Mouse (Mus musculus): ENCODE results near the gene Cacna1s. TPM values are rescaled to one million over a fixed set of nuclear protein-coding genes. Genes with fewer than 3 reads are reported as not detected.

The Cacna1s gene
- polyA plus RNA-seq, 1 experiment from 2014 or later, result 1.2 TPM

GRCm38 (mm10) chr1:136133570-136134240, 81.2 kb downstream of the Cacna1s start:
- WGBS, result 45% methylated on average over 13 of the region's 13 CpGs
- Histone ChIP-seq H3K27me3 (no peaks in the 10 kb centered on the region), H3K27ac (no peak overlapping the region), H3K36me3 (no peaks in the 10 kb centered on the region), H3K4me2 (replicated peaks) (peak overlapping the region; percentile 78), H3K4me3 (peak overlapping the region; percentile 78), H3K4me1 (peaks cover 91% of the 10 kb centered on the region), H3K9ac (peak overlapping the region; percentile 38; the same call in 1 of the 2 replicates), H3K9me3 (no peaks in the 10 kb centered on the region)
- ATAC-seq (ENCODE audit: insufficient number of reproducible peaks, insufficient read depth, low FRiP score, low TSS enrichment), result no peak

DNA sequence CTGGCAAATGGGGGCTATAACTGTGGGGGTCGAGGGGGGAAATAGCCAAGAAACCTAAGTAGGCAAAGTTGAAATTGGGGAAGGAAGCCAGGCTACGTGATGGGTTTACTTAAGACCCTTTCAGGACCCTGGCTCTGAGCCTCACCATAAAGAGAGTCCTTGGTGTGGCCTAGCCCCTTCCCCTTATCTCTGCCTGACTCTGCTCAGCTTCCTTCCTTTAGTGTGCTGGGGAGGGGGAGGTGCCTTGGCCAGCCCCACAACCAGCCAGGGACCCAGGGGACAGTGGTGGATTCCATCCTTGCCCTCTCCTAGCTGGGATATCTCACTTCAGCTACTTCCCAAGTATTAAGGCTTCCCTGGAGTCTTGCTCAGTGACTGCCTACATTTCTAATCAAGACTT, 82.0 kb downstream of the Cacna1s start:
- Histone ChIP-seq H3K36me3 (no peaks in the 10 kb centered on the region), H3K4me2 (replicated peaks) (peak overlapping the region; percentile 78; the same call in 1 of the 2 replicates), H3K4me3 (no peak overlapping the region), H3K4me1 (peaks cover 91% of the 10 kb centered on the region), H3K27me3 (no peaks in the 10 kb centered on the region), H3K9me3 (no peaks in the 10 kb centered on the region), H3K9ac (no peak overlapping the region; the same call in 1 of the 2 replicates), H3K27ac (no peak overlapping the region)
- ATAC-seq (ENCODE audit: insufficient number of reproducible peaks, insufficient read depth, low FRiP score, low TSS enrichment), result no peak
- 60% methylated on average over 2 of the region's 2 CpGs for WGBS

DNA sequence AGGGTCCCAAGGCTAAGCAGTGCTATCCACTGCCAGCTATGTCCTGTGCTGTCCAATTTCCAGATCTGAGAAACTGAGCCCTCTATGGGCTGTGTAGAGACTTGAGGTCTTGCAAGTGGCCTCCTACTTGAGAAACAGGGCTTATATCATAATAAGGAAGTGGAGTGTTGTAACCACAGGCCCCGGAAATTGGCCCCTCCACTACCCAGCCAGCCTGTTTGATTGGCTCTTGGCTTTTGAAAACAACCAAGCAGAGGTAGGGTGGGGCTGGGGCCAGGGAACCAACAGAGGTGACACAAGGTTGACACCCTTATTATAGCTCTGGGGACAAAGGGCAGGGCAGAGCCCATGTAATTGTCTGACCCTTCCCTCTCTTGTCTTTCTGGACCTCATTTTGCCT, 82.5 kb downstream of the Cacna1s start:
- WGBS, result 47% methylated on average over 1 of the region's 1 CpGs
- no peaks in the 10 kb centered on the region for H3K9me3 ChIP-seq
- no peak overlapping the region; the same call in 1 of the 2 replicates for H3K4me2 ChIP-seq (replicated peaks)
- H3K36me3 ChIP-seq, result no peaks in the 10 kb centered on the region
- no peak overlapping the region for H3K4me3 ChIP-seq
- H3K27ac ChIP-seq, result 0 out of 2 replicates have a peak overlapping the region, but pooled peaks have one; percentile 17
- peaks cover 88% of the 10 kb centered on the region for H3K4me1 ChIP-seq
- H3K9ac ChIP-seq, result no peak overlapping the region
- no peak for ATAC-seq (ENCODE audit: insufficient number of reproducible peaks, insufficient read depth, low FRiP score, low TSS enrichment)
- H3K27me3 ChIP-seq, result no peaks in the 10 kb centered on the region

DNA sequence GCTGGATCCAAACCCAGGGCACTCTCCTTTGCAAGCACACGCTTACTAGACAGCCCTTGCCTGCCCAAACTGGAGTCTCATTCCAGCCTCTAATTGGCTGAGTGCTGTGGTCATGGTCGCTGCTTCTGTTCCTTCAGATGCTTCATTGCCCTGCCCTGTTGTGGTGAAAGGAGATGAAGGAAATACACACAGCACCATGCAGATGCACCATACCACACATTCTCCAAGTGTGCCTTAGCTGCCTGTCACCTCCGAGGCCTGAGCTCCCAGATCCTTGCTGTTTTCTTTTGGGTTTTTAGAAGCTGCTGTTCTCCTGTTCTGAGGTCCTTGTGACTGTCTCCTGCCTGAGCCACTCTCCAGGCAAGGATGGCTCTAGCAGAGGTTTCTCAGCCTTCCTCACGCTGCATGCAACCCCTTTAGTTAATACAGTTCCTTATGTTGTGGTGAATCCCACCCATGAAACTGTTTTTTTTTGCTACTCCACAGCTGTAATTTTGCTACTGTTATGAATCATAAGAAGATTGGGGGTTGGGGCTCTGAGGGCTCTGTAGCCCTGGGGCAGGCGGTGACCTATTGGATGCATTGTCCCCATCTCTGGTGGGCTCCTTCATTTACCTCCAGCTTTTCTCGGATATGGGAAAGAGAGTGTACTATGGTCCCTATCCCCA, 83.4 kb downstream of the Cacna1s start:
- WGBS, result 55% methylated on average over 6 of the region's 6 CpGs
- H3K4me3 ChIP-seq, result no peak overlapping the region
- peaks cover 86% of the 10 kb centered on the region for H3K4me1 ChIP-seq
- no peak for ATAC-seq (ENCODE audit: insufficient number of reproducible peaks, insufficient read depth, low FRiP score, low TSS enrichment)
- no peaks in the 10 kb centered on the region for H3K36me3 ChIP-seq
- 0 out of 2 replicates have a peak overlapping the region, but pooled peaks have one; percentile 2 for H3K4me2 ChIP-seq (replicated peaks)
- no peaks in the 10 kb centered on the region for H3K9me3 ChIP-seq
- H3K27ac ChIP-seq, result peak overlapping the region; percentile 70
- H3K27me3 ChIP-seq, result no peaks in the 10 kb centered on the region
- no peak overlapping the region for H3K9ac ChIP-seq

DNA sequence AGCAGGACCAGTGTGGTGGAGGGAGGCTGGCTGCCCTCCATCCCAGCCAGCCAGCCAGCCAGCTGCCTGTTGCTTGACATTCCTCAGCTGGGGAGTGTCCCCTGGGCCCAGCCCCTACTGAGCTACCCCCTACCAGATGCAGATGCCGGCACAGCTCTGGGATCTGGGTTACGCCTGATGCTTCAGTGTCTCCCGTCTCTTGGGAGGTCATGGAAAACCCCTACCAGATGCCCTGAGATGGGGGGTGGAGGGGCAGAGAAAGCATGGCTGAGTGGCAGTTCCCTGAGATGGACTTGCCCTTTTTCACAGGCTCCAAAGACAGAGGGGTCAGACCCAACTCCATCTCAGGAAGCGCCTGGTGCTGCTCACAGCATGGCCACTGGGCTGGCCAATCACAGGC, 84.0 kb downstream of the Cacna1s start:
- Histone ChIP-seq H3K4me3 (no peak overlapping the region), H3K36me3 (no peaks in the 10 kb centered on the region), H3K27me3 (no peaks in the 10 kb centered on the region), H3K4me1 (peaks cover 90% of the 10 kb centered on the region), H3K4me2 (replicated peaks) (0 out of 2 replicates have a peak overlapping the region, but pooled peaks have one; percentile 2), H3K9me3 (no peaks in the 10 kb centered on the region), H3K9ac (no peak overlapping the region), H3K27ac (peak overlapping the region; percentile 70)
- WGBS, result 31% methylated on average over 4 of the region's 4 CpGs
- no peak; the same call in 1 of the 2 replicates for ATAC-seq (ENCODE audit: insufficient number of reproducible peaks, insufficient read depth, low FRiP score, low TSS enrichment)

DNA sequence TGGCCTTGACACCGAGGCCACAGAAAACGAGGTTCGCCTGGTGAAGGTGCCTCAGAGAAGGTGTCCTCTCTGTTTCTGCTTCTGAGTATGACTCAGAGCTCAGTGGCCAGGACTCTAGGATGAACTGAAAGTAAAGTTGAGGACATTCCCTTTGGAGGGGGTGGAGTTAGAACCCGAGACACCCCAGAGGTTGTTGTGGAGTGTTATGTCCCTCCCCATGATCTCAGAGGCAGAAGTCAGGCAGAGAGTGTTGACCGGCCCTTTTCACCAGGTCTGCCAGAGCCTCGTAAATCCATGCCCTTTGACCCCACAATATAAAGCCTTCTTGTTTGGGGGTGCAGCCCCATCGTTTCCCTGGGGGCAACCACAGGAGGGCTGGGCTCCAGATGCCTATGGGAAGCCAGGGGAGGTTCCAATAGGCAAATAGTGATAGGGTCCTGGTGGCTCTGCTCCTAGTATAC, 84.6 kb downstream of the Cacna1s start:
- Histone ChIP-seq H3K27me3 (no peaks in the 10 kb centered on the region), H3K4me1 (peaks cover 92% of the 10 kb centered on the region), H3K4me3 (no peak overlapping the region), H3K9ac (no peak overlapping the region), H3K36me3 (no peaks in the 10 kb centered on the region), H3K9me3 (no peaks in the 10 kb centered on the region), H3K27ac (peak overlapping the region; percentile 70), H3K4me2 (replicated peaks) (peak overlapping the region; percentile 21)
- no peak for ATAC-seq (ENCODE audit: insufficient number of reproducible peaks, insufficient read depth, low FRiP score, low TSS enrichment)
- WGBS, result 19% methylated on average over 7 of the region's 7 CpGs

DNA sequence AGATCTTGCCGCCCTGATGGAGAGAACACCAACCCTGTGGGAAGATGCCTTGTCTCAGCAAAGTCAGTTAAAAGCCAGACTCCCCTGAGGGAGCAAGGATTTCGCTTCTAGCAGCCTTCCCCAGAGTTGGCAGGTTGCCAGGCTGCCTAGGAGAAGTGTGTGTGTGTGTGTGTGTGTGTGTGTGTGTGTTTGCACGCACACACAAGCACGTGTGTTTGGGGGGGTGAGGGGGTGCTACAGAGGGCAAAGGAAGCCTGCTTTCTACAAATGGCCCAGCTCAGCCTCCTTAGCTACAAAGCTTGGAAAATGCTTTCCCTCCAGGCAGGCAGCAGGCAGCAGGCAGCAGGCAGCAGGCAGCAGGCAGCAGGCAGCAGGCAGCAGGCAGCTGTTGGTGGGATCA, 85.0 kb downstream of the Cacna1s start:
- Histone ChIP-seq H3K27me3 (no peaks in the 10 kb centered on the region), H3K27ac (peak overlapping the region; percentile 70), H3K4me1 (peaks cover 92% of the 10 kb centered on the region), H3K4me3 (no peak overlapping the region), H3K9ac (no peak overlapping the region), H3K9me3 (no peaks in the 10 kb centered on the region), H3K4me2 (replicated peaks) (peak overlapping the region; percentile 21), H3K36me3 (no peaks in the 10 kb centered on the region)
- ATAC-seq (ENCODE audit: insufficient number of reproducible peaks, insufficient read depth, low FRiP score, low TSS enrichment), result no peak
- WGBS, result 0% methylated on average over 4 of the region's 4 CpGs

DNA sequence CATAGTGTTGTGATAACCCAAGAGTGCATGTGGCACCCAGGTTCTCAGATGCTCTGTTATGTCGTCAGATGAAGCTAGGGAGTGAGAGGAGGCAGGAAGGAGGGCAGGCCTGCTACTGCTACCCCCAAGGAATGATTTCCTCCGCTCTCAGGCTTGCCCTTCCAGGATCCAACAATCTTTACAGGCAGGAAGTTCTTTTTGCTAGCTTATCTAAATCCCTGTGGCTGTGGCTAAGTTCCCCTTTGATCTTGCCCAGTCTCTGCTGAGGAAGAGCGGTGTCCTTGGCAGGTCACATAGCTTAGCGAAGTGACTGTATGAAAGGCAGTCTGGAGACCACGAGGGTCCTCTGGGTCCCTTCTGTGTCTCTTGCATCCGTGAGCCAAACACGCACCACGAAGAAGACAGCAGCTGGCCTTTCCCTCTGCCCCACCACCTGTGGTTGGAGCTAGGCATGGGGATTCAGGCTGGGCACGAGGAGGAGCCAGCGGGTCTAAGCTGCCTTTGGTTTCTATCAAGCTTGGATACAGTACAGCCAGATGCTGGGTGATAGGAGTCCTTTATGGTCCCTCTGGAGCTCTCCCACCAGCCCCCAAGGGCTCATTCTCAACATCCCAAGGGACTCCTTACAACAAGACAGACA, 85.8 kb downstream of the Cacna1s start:
- H3K27ac ChIP-seq, result peak overlapping the region; percentile 70

DNA sequence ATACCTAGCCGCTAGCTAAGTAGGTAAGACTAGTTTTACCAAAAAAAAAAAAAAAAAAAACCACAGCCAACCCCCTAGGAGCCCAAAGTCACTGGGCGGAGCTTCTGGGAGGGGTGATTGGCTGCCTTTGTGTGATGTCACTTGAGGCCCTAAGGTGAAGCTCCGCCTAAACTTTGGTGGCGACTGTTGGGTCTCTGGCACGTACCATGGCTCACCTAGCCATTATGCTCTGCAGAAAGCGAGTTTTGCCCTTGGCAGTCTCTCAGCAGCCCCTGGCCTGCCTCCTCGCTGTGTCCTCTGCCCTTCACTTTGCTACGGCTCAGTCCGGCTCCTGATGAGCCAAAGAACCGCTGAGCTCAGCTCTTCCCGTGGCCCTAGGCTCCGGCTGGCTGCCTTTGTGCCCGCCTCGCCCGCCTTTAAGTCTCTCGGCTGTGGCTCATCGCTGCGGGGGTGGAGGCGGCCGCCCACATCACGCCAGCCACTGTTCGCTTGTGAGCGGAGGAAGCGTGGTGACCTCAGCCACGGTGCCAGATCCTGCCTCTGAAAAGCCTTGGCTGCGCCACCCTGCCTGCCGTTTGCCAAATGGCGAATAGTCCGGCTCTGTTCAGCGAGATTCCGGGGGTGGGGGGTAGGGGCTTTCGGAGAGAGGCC, 87.6 kb downstream of the Cacna1s start:
- peaks cover 75% of the 10 kb centered on the region for H3K4me1 ChIP-seq
- peak overlapping the region; percentile 91 for H3K27ac ChIP-seq
- H3K4me3 ChIP-seq, result peak overlapping the region; percentile 55
- no peaks in the 10 kb centered on the region for H3K9me3 ChIP-seq
- peaks cover 8% of the 10 kb centered on the region; the same call in 1 of the 2 replicates for H3K36me3 ChIP-seq
- H3K9ac ChIP-seq, result peak overlapping the region; percentile 72
- WGBS, result under 1% methylated on average over 32 of the region's 32 CpGs
- 0 out of 2 replicates have a peak, but pooled peaks have one; percentile 8 for ATAC-seq (ENCODE audit: insufficient number of reproducible peaks, insufficient read depth, low FRiP score, low TSS enrichment)
- H3K4me2 ChIP-seq (replicated peaks), result peak overlapping the region; percentile 81
- H3K27me3 ChIP-seq, result no peaks in the 10 kb centered on the region

More for the DNA sequence above, 85.8 kb downstream of the Cacna1s start:
- 33% methylated on average over 10 of the region's 10 CpGs for WGBS
- H3K4me3 ChIP-seq, result no peak overlapping the region
- no peaks in the 10 kb centered on the region for H3K9me3 ChIP-seq
- ATAC-seq (ENCODE audit: insufficient number of reproducible peaks, insufficient read depth, low FRiP score, low TSS enrichment), result no peak
- H3K9ac ChIP-seq, result no peak overlapping the region
- H3K36me3 ChIP-seq, result no peaks in the 10 kb centered on the region
- H3K4me2 ChIP-seq (replicated peaks), result peak overlapping the region; percentile 21
- no peaks in the 10 kb centered on the region for H3K27me3 ChIP-seq
- H3K4me1 ChIP-seq, result peaks cover 92% of the 10 kb centered on the region

GRCm38 (mm10) chr1:136141176-136141950, 88.8 kb downstream of the Cacna1s start:
- Histone ChIP-seq H3K27ac (no peak overlapping the region), H3K4me1 (peaks cover 63% of the 10 kb centered on the region), H3K9ac (no peak overlapping the region), H3K36me3 (peaks cover 16% of the 10 kb centered on the region; the same call in 1 of the 2 replicates), H3K4me2 (replicated peaks) (no peak overlapping the region), H3K4me3 (no peak overlapping the region), H3K9me3 (no peaks in the 10 kb centered on the region), H3K27me3 (no peaks in the 10 kb centered on the region)
- WGBS, result 76% methylated on average over 11 of the region's 11 CpGs
- ATAC-seq (ENCODE audit: insufficient number of reproducible peaks, insufficient read depth, low FRiP score, low TSS enrichment), result no peak

GRCm38 (mm10) chr1:136142336-136142735, 89.8 kb downstream of the Cacna1s start:
- H3K36me3 ChIP-seq, result peaks cover 25% of the 10 kb centered on the region
- no peak overlapping the region for H3K4me2 ChIP-seq (replicated peaks)
- ATAC-seq (ENCODE audit: insufficient number of reproducible peaks, insufficient read depth, low FRiP score, low TSS enrichment), result no peak
- H3K27me3 ChIP-seq, result no peaks in the 10 kb centered on the region
- 35% methylated on average over 6 of the region's 6 CpGs for WGBS
- H3K4me3 ChIP-seq, result no peak overlapping the region
- no peaks in the 10 kb centered on the region for H3K9me3 ChIP-seq
- peaks cover 54% of the 10 kb centered on the region for H3K4me1 ChIP-seq
- H3K9ac ChIP-seq, result no peak overlapping the region
- H3K27ac ChIP-seq, result no peak overlapping the region
